Mouse (Mus musculus) liver, embryonic 15.5 days (tissue): ENCODE results near the gene Scnn1a. TPM values are rescaled to one million over a fixed set of nuclear protein-coding genes. Genes with fewer than 3 reads are reported as not detected.

ENCODE experiments used
- ATAC-seq: fragments of 200-750 bp; cut with Nextera tagmentation; 2 replicates; pipeline ENCODE4 v1.8.0; 2017; ENCODE audit warnings: moderate number of reproducible peaks, mild to moderate bottlenecking, moderate library complexity; ENCODE audit not compliant: insufficient read depth
- H3K27ac ChIP-seq: fragments of 300-500 bp; sonication (generic); replicated peaks from 2 replicates; pipeline ENCODE4 v1.5.1; 2015; ENCODE audit warnings: mild to moderate bottlenecking, inconsistent platforms
- H3K27me3 ChIP-seq: fragments of 300-500 bp; sonication (generic); 2 replicates; pipeline ENCODE4 v1.6.1; 2015; ENCODE audit warnings: mild to moderate bottlenecking, inconsistent platforms
- H3K36me3 ChIP-seq: fragments of 300-500 bp; sonication (generic); replicated peaks from 2 replicates; pipeline ENCODE4 v1.6.1; 2015; ENCODE audit warnings: moderate library complexity, mild to moderate bottlenecking, inconsistent platforms
- H3K4me1 ChIP-seq: fragments of 300-500 bp; sonication (generic); replicated peaks from 2 replicates; pipeline ENCODE4 v1.6.1; 2015; ENCODE audit warnings: inconsistent platforms
- H3K4me2 ChIP-seq: fragments of 300-500 bp; sonication (generic); 2 replicates; pipeline ENCODE4 v1.6.1; 2015; ENCODE audit warnings: moderate library complexity, mild to moderate bottlenecking, inconsistent platforms
- H3K4me3 ChIP-seq: fragments of 300-500 bp; sonication (generic); replicated peaks from 2 replicates; pipeline ENCODE4 v1.5.1; 2015; ENCODE audit warnings: mild to moderate bottlenecking, inconsistent platforms
- H3K9ac ChIP-seq: fragments of 300-500 bp; sonication (generic); 2 replicates; pipeline ENCODE4 v1.6.1; 2015; ENCODE audit warnings: moderate library complexity, mild to moderate bottlenecking, inconsistent platforms
- H3K9me3 ChIP-seq: fragments of 300-500 bp; sonication (generic); replicated peaks from 2 replicates; pipeline ENCODE4 v1.6.1; 2016; ENCODE audit warnings: inconsistent platforms
- WGBS: fragments of 180-500 bp; shearing (Covaris S2); methylation state at CpG from one replicate; pipeline ENCODE4 v1.1.7; 2015; ENCODE audit warnings: mixed read lengths; ENCODE audit not compliant: insufficient replicate concordance; 5-methylcytosine and 5-hydroxymethylcytosine counted together
- polyA plus RNA-seq: library from polyadenylated mRNA; unstranded; fragments of >200 nt; fragmentation: Nextera tagmentation; extraction: Ambion mirVana; gene quantifications from 2 replicates; pipeline ENCODE4 v1.2.1, GENCODE M21; 2015

Gene Scnn1a
- polyA plus RNA-seq, 1 experiment from 2014 or later: 0.64 TPM

DNA sequence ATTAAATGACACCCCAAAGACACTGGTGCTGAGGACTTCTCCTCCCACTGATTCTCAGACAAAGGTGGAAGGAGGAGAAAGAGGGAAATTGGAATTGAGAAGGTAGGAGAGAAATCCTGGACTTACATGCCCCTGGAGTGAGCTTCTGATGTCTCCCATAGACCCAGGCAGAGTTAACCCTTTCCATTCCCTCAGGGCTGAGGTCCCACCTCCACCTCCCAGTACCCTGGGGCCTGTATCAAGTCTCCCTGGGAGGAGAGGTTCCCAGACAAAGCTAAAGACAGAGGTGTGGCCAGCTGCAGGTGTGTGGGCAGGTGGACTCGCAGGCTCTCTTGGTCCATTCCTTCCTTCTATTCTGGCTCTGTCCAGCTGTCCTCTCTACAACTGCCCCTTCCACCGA is 61.6 kb downstream of the Scnn1a start:
- no peak overlapping the region for H3K27ac ChIP-seq
- no peak overlapping the region for H3K4me3 ChIP-seq
- WGBS: 57% methylated on average over 2 of the region's 2 CpGs
- H3K9me3 ChIP-seq: no peaks in the 10 kb centered on the region
- H3K9ac ChIP-seq: no peak overlapping the region
- ATAC-seq: no peak
- H3K4me2 ChIP-seq: no peak overlapping the region
- peaks cover 51% of the 10 kb centered on the region for H3K27me3 ChIP-seq
- peaks cover 30% of the 10 kb centered on the region for H3K4me1 ChIP-seq
- no peaks in the 10 kb centered on the region for H3K36me3 ChIP-seq

DNA sequence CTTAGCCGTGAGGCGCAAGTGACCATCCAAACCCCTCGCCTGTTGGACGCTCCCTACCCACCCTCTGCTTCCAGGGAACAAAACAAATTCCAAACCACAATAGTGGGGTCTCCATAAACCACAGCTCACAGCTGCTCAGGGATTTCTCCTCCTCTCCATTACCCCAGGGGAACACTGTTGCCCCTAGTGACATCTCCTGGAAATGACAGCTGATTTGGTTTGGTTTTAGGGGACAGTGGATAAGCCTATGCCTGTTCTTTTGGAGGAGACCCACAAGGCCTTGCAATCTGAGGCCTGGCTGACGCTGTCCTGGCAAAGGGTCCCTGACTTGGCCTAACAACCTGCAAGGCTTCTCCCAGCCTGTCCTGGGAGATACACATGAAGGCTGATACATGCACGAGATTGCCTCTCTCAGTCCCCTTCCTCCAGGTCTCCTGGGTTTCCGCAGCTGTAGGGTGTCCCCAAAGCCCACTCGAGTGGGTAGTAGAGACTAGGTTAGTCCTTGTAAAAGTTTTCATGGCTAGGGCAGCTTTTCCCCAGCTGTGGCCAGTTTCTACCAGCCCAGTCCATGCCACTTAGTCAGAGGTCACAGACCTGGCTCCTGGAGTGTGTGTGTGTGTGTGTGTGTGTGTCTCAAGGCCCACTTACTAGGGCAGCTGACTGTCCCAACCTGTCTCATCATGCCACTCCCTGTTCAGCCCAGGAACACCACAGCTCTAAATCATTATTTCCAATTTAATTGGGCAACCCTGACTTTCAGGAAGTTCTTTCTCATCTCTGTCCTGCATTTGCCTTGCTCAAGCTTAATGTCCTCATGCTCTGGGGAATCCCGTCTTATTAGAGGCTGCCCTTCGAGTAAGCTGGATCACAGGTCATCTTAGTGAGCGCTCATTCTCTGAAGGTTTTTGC is 64.9 kb downstream of the Scnn1a start:
- Histone ChIP-seq H3K4me2 (no peak overlapping the region), H3K9ac (no peak overlapping the region), H3K27ac (no peak overlapping the region), H3K27me3 (peaks cover 21% of the 10 kb centered on the region), H3K4me1 (peaks cover 15% of the 10 kb centered on the region), H3K4me3 (no peak overlapping the region), H3K9me3 (no peaks in the 10 kb centered on the region), H3K36me3 (no peaks in the 10 kb centered on the region)
- ATAC-seq: no peak
- 48% methylated on average over 11 of the region's 11 CpGs for WGBS

DNA sequence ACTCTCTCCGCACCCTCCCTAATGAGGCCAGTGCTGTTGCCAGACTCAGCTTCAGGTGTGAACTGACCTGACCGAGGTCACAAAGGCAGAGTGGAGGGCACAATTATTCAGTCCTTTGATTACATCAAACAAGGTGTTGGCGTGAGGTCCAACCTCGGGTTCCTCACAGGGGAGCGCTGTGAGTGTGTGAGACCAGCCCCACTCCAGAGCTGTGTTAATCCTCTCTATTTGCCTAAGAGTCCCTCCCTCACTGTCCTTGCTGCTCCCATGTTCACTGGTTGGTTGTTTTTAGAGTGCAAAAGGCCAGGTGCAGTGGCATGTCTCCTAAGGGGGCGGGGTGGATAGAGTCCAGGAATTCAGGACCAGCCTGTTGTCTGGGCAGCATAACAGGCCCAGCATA is 65.6 kb downstream of the Scnn1a start:
- 48% methylated on average over 6 of the region's 6 CpGs for WGBS

DNA sequence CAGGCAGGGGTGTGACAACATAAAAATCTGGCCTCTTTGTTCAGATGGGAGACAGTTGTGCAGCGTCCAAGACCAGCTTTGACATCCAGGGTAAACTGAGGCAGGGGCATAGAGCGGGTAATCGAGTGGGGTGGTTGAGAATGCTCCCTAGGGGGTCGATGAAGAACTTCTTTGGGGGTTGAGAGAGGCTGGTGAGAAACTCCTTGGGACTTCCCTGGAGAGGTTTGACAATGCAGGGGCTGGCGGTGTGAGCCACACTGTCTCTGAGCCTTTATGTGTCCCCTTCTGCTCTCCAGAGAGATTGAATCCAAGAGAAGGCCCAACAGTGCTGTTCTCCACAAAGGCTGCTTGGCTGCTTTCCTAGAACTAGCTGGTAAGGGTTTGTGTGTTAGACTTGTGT is 69.4 kb downstream of the Scnn1a start:
- H3K27me3 ChIP-seq: no peaks in the 10 kb centered on the region
- H3K9me3 ChIP-seq: no peaks in the 10 kb centered on the region
- no peaks in the 10 kb centered on the region for H3K36me3 ChIP-seq
- 72% methylated on average over 5 of the region's 5 CpGs for WGBS
- no peak overlapping the region for H3K9ac ChIP-seq
- peaks cover 15% of the 10 kb centered on the region for H3K4me1 ChIP-seq
- H3K4me3 ChIP-seq: no peak overlapping the region
- no peak overlapping the region for H3K4me2 ChIP-seq
- no peak overlapping the region for H3K27ac ChIP-seq
- no peak for ATAC-seq

More for the DNA sequence above, 65.6 kb downstream of the Scnn1a start:
- peak; percentile 52 for ATAC-seq
- H3K4me1 ChIP-seq: peaks cover 15% of the 10 kb centered on the region
- H3K9me3 ChIP-seq: no peaks in the 10 kb centered on the region
- no peak overlapping the region for H3K27ac ChIP-seq
- H3K9ac ChIP-seq: no peak overlapping the region
- H3K4me3 ChIP-seq: no peak overlapping the region
- H3K4me2 ChIP-seq: no peak overlapping the region
- no peaks in the 10 kb centered on the region for H3K36me3 ChIP-seq
- H3K27me3 ChIP-seq: peaks cover 13% of the 10 kb centered on the region

Other genes with a start within 250 kb of the Scnn1a start
- 22.6 TPM in 2 replicates for gene Chd4, start 224.7 kb upstream of the Scnn1a start, polyA plus RNA-seq
- 32.1 and 33.5 TPM in 2 replicates for gene Nop2, start 188.8 kb upstream of the Scnn1a start, polyA plus RNA-seq
- gene Iffo1, start 175.4 kb upstream of the Scnn1a start, polyA plus RNA-seq: 4.3 and 5.2 TPM in 2 replicates
- gene Gapdh, start 154.2 kb upstream of the Scnn1a start, polyA plus RNA-seq: 1,016 and 1,025 TPM in 2 replicates
- 93.2 and 109 TPM in 2 replicates for gene Ncapd2, start 129.0 kb upstream of the Scnn1a start, polyA plus RNA-seq
- gene Mrpl51, start 128.9 kb upstream of the Scnn1a start, polyA plus RNA-seq: 145 and 160 TPM in 2 replicates
- gene Vamp1, start 105.1 kb upstream of the Scnn1a start, polyA plus RNA-seq: 1.8 and 1.9 TPM in 2 replicates
- 8.4 and 9.0 TPM in 2 replicates for gene Tapbpl, start 88.8 kb upstream of the Scnn1a start, polyA plus RNA-seq
- gene Cd27, start 83.6 kb upstream of the Scnn1a start, polyA plus RNA-seq: 1.3 and 1.6 TPM in 2 replicates
- gene Tuba3a, start 34.6 kb upstream of the Scnn1a start, polyA plus RNA-seq: not detected in 2 replicates
- 20.6 and 25.1 TPM in 2 replicates for gene Ltbr, start 6.8 kb upstream of the Scnn1a start, polyA plus RNA-seq
- 29.4 and 31.0 TPM in 2 replicates for gene Tnfrsf1a, start 28.7 kb downstream of the Scnn1a start, polyA plus RNA-seq
- gene Plekhg6, start 60.1 kb downstream of the Scnn1a start, polyA plus RNA-seq: 0.70 and 0.86 TPM in 2 replicates
- 121 and 141 TPM in 2 replicates for gene Cd9, start 174.1 kb downstream of the Scnn1a start, polyA plus RNA-seq
- gene Vwf, start 226.1 kb downstream of the Scnn1a start, polyA plus RNA-seq: 8.5 and 11.9 TPM in 2 replicates